Mouse (Mus musculus): ENCODE results near the gene Klk1b1.
"Not testable (repeated sequence)": the region's sequence is repeated elsewhere in the genome, so short reads cannot be mapped to it uniquely, and the experiment has no call there.

Klk1b1 gene

GRCm38 (mm10) chr7:44004847-44005246, 38.3 kb downstream of the Klk1b1 start:
- DNase-seq (ENCODE audit: low spot score) = no peak

GRCm38 (mm10) chr7:44011868-44012267, 45.3 kb downstream of the Klk1b1 start, which contains the start of gene Klk1b26:
Klk1b26 (plus strand) TSS chr7:44012168.
- DNase-seq (ENCODE audit: low spot score) = not testable (repeated sequence)

- DNase-seq (ENCODE audit: low spot score) = not testable (repeated sequence)
These were observed 48.1 kb downstream of the Klk1b1 start for GRCm38 (mm10) chr7:44014666-44015065.

- DNase-seq (ENCODE audit: low spot score) = no peak
These were observed 48.5 kb downstream of the Klk1b1 start for GRCm38 (mm10) chr7:44015071-44015470.

Data from MN1 (cell line).